Mouse (Mus musculus): Measurements from ENCODE around the gene Axdnd1.

- no peak for TF ChIP-seq MAFK (IDR thresholded peaks at IDR 0.05; ENCODE audit: insufficient read depth, low read depth, low read length)
- no peak for TF ChIP-seq ZC3H11A (IDR thresholded peaks at IDR 0.05; ENCODE audit: borderline replicate concordance, low read depth, low read length)
- no peak for TF ChIP-seq CHD2 (IDR thresholded peaks at IDR 0.05; ENCODE audit: low read depth, low read length)
These were observed 34.1 kb downstream of the Axdnd1 start for GRCm38 (mm10) chr1:156386880-156387279.
